Mouse (Mus musculus): ENCODE data around the gene Sspo. TPM values are rescaled to one million over a fixed set of nuclear protein-coding genes. Genes with fewer than 3 reads are reported as not detected.

The Sspo gene
- polyA plus RNA-seq, 1 experiment from 2014 or later: 0.74 TPM

DNA sequence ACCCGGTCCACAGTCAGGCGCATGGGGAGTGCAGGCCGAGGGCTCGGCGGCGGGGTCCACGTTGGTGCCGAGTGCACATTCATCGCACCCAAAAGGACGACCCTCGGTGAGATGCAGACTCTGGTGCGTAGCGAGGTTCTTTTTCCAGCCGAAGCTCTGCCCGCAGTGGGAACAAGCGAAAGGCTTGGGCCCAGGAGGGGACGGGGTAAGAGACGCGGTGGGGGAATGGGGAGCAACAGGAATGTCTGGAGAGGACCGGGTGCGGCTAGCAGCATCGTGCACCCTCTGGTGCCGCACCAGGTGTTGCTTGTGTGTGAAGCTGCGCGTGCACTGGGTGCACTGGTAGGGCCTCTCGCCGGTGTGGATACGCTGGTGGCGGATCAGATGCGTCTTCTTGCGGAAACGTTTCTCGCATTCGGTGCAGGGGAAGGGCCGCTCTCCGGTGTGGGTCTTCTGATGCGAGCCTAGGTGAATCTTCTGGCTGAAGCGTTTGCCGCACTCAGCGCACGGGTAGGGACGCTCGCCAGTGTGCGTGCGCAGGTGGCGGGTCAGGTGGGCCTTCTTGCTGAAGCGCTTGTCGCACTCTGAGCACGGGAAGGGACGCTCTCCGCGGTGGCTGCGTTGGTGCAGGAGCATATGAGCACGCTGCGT is 9.4 kb upstream of the Sspo start:
- Histone ChIP-seq H3K27me3 (replicated peaks; ENCODE audit: control insufficient read depth, insufficient read depth, low read length) (no peaks in the 10 kb centered on the region), H3K4me1 (replicated peaks; ENCODE audit: control insufficient read depth, insufficient read depth, low read length) (no peaks in the 10 kb centered on the region), H3K4me3 (ENCODE audit: low read depth, low read length) (no peak overlapping the region), H3K9ac (ENCODE audit: low read depth, low read length) (no peak overlapping the region), H3K27ac (ENCODE audit: low read depth, low read length) (no peak overlapping the region), H3K9me3 (ENCODE audit: control insufficient read depth) (no peaks in the 10 kb centered on the region), H3K36me3 (ENCODE audit: control insufficient read depth, insufficient read depth) (peaks cover 53% of the 10 kb centered on the region), H3K4me2 (replicated peaks; ENCODE audit: low read depth) (no peak overlapping the region)
- TF ChIP-seq CTCF (IDR thresholded peaks at IDR 0.05; ENCODE audit: low read depth): no peak
- 71% methylated on average over 55 of the region's 55 CpGs for WGBS
- no peak for ATAC-seq

DNA sequence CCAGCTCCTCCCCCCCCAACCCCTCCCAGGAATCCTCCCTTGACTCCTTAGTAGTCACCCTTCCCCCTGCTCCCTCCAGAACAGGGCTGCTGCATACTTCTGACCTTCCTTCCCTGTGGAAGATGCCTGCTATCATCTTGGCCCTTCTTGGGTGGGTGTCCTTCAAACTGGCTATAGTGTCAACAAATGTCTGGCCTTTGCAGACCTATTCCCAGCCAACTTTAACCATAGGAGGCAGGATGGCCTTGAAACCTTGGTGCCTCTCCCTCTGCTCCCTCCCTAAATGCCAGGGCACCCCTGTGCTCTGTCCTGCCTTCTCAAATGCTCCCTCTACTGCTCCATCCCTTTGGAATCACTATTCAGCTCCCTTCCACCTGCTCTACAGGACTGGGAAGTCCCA is 8.4 kb upstream of the Sspo start:
- H3K9me3 ChIP-seq (ENCODE audit: control insufficient read depth): no peaks in the 10 kb centered on the region
- H3K4me1 ChIP-seq (replicated peaks; ENCODE audit: control insufficient read depth, insufficient read depth, low read length): no peaks in the 10 kb centered on the region
- H3K27me3 ChIP-seq (replicated peaks; ENCODE audit: control insufficient read depth, insufficient read depth, low read length): no peaks in the 10 kb centered on the region
- TF ChIP-seq CTCF (IDR thresholded peaks at IDR 0.05; ENCODE audit: low read depth): no peak
- H3K27ac ChIP-seq (ENCODE audit: low read depth, low read length): no peak overlapping the region
- no peak overlapping the region for H3K9ac ChIP-seq (ENCODE audit: low read depth, low read length)
- no peak for ATAC-seq
- no peak overlapping the region for H3K4me3 ChIP-seq (ENCODE audit: low read depth, low read length)
- no peak overlapping the region for H3K4me2 ChIP-seq (replicated peaks; ENCODE audit: low read depth)
- peaks cover 53% of the 10 kb centered on the region for H3K36me3 ChIP-seq (ENCODE audit: control insufficient read depth, insufficient read depth)

DNA sequence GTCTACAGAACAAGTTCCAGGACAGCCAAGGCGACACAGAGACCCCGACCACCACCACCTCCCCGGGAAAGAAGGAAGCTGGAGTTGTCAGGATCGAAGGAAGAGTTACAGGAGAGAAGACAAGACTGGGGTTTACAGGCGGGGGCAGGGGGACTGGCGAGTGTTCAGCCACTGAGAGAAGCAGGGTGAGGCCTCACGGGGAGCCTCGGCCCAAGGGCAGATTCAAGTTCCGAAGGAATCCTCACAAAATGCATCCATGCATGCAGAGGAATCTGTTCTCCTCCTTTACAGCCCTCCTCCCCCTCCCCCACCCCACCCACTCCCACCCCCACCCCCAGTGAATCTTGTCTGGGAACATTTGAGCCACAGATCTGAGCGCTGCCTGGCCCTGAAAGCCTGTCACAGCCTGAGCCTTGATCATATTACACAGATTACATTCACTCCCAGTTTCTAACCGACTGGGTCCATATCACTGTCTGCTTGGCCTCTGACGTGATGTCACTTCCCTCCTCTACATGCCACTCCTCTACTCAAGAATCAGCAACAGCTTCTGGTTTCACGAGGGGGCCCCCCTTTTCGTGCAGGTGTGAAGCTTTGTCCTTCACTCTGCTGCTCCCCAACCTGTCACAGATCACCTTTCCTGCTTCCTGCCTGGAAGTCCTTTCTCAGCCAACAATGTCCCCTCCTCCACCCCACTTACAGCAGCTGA is 7.6 kb upstream of the Sspo start:
- no peak for TF ChIP-seq CTCF (IDR thresholded peaks at IDR 0.05; ENCODE audit: low read depth)
- WGBS: 49% methylated on average over 14 of the region's 14 CpGs
- no peak for ATAC-seq
- Histone ChIP-seq H3K36me3 (ENCODE audit: control insufficient read depth, insufficient read depth) (peaks cover 53% of the 10 kb centered on the region), H3K27ac (ENCODE audit: low read depth, low read length) (no peak overlapping the region), H3K9me3 (ENCODE audit: control insufficient read depth) (no peaks in the 10 kb centered on the region), H3K27me3 (replicated peaks; ENCODE audit: control insufficient read depth, insufficient read depth, low read length) (no peaks in the 10 kb centered on the region), H3K9ac (ENCODE audit: low read depth, low read length) (no peak overlapping the region), H3K4me1 (replicated peaks; ENCODE audit: control insufficient read depth, insufficient read depth, low read length) (no peaks in the 10 kb centered on the region), H3K4me3 (ENCODE audit: low read depth, low read length) (no peak overlapping the region), H3K4me2 (replicated peaks; ENCODE audit: low read depth) (no peak overlapping the region)

DNA sequence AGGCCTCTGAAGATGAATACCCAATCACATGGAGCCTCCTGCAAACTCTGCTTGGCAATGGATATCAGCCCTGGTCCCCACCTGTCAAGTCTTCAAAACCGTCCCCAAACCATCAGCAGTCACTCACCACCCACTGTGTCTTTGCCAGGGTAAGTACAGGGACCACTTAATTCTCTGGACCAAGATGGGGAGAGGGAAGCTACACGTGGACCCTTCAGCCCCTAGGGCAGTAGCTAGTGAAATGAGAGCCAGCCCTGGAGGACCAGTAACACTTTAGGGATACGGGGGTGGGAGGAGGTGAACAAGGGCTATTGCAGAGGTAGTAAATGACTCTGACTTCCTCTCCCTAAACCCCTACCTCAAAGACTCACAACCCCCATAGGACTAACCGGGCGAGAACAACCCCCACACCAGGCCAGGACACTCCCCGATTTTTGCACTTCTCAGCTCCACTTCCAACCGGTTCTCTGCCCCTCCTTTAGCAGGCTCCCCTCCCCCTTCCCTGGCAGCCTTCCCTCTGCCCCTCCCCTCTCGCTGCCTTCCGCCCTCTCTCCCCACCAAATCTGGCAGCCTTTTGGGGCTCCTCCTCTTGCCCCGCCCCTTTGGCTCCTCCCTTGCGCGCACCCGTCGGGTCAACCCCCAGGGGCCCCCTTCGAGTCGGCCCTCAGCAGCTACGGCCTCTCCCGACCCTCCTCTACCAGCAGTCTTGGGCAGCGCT is 4.3 kb upstream of the Sspo start:
- 0 out of 2 replicates have a peak overlapping the region, but pooled peaks have one; percentile 80 for H3K9ac ChIP-seq (ENCODE audit: low read depth, low read length)
- peak overlapping the region; percentile 91 for H3K27ac ChIP-seq (ENCODE audit: low read depth, low read length)
- peak overlapping the region; percentile 78 for H3K4me3 ChIP-seq (ENCODE audit: low read depth, low read length)
- 5% methylated on average over 19 of the region's 19 CpGs for WGBS
- ATAC-seq: peak; percentile 82
- peak overlapping the region; percentile 94 for H3K4me2 ChIP-seq (replicated peaks; ENCODE audit: low read depth)
- H3K9me3 ChIP-seq (ENCODE audit: control insufficient read depth): no peaks in the 10 kb centered on the region
- TF ChIP-seq CTCF (IDR thresholded peaks at IDR 0.05; ENCODE audit: low read depth): peak; percentile 28; the same call in 1 of the 2 replicates
- H3K27me3 ChIP-seq (replicated peaks; ENCODE audit: control insufficient read depth, insufficient read depth, low read length): no peaks in the 10 kb centered on the region
- peaks cover 31% of the 10 kb centered on the region for H3K36me3 ChIP-seq (ENCODE audit: control insufficient read depth, insufficient read depth)
- H3K4me1 ChIP-seq (replicated peaks; ENCODE audit: control insufficient read depth, insufficient read depth, low read length): no peaks in the 10 kb centered on the region; the same call in none of the 2 replicates

DNA sequence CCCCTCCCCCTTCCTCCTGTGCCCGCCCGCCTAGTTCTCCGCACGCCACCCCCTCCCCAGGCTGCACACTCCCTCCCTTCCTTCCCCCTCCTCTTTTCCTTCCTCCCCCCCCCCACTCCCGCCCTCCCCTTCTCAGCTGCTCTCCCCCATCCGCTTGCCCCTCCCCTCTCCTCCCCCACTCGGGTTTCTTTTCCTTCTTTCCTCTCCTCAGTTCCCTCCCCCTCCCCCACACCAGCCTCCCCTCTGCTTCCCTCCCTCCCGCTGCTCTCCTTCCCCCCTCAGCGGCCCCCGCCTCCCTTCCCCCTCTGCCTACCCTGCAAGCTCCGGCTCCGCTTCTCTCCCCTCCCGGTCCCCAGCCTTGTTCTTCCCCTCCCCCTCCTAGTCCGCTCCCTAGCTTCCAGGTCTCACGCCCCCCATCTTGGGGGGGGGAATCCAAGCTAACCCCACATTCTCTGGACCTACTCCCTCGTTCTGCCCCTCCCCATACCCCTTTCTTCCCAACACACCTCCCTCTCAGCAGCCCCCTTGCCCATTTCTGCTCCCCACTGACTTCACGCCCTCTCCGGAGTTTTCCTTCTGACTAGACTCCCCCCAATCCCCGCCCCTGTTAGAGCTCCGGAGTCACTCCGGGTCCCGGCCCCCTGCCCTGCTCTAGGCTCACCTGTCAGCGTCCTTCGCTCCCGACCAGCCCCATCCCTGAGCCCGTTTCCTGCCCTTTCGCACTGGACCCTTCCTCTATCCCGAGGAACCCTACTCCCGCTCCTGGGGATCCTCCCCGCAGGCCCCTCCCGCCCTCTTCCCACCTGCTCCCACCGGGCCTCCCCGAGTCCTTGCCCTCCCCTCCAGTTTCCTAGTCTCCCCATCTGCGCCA is 3.5 kb upstream of the Sspo start:
- Histone ChIP-seq H3K4me3 (ENCODE audit: low read depth, low read length) (peak overlapping the region; percentile 78), H3K4me2 (replicated peaks; ENCODE audit: low read depth) (peak overlapping the region; percentile 94)
- ATAC-seq: peak; percentile 65

More for the DNA sequence above, 3.5 kb upstream of the Sspo start:
- peak overlapping the region; percentile 91 for H3K27ac ChIP-seq (ENCODE audit: low read depth, low read length)
- peak overlapping the region; percentile 80 for H3K9ac ChIP-seq (ENCODE audit: low read depth, low read length)
- H3K4me1 ChIP-seq (replicated peaks; ENCODE audit: control insufficient read depth, insufficient read depth, low read length): no peaks in the 10 kb centered on the region; the same call in none of the 2 replicates
- no peak for TF ChIP-seq CTCF (IDR thresholded peaks at IDR 0.05; ENCODE audit: low read depth)
- WGBS: under 1% methylated on average over 33 of the region's 34 CpGs
- peaks cover 23% of the 10 kb centered on the region for H3K36me3 ChIP-seq (ENCODE audit: control insufficient read depth, insufficient read depth)
- no peaks in the 10 kb centered on the region for H3K27me3 ChIP-seq (replicated peaks; ENCODE audit: control insufficient read depth, insufficient read depth, low read length)
- no peaks in the 10 kb centered on the region for H3K9me3 ChIP-seq (ENCODE audit: control insufficient read depth)

Data from intestine, postnatal 0 days (tissue).